Mouse (Mus musculus) myocyte (in vitro differentiated cells): ENCODE results near the gene Snx29. TPM values are rescaled to one million over a fixed set of nuclear protein-coding genes. Genes with fewer than 3 reads are reported as not detected.

Experiments used
- H3K27me3 ChIP-seq: one replicate; pipeline ENCODE4 v1.6.1; 2011; ENCODE audit not compliant: control insufficient read depth, insufficient read depth, insufficient read length
- H3K36me3 ChIP-seq: one replicate; pipeline ENCODE4 v1.6.1; 2011; ENCODE audit not compliant: control insufficient read depth, insufficient read depth
- H3K4me2 ChIP-seq: one replicate; pipeline ENCODE4 v1.6.1; 2011; ENCODE audit warnings: low read depth, control low read depth
- H3K4me3 ChIP-seq: one replicate; pipeline ENCODE4 v1.5.1; 2011; ENCODE audit warnings: mild to moderate bottlenecking, control low read depth, moderate library complexity
- H3K79me2 ChIP-seq: one replicate; pipeline ENCODE4 v1.6.1; 2011; ENCODE audit not compliant: control insufficient read depth, insufficient read depth
- H3ac ChIP-seq: one replicate; pipeline ENCODE4 v1.6.1; 2011; ENCODE audit not compliant: control insufficient read depth, insufficient read length
- CEBPB ChIP-seq: IDR thresholded peaks from 2 replicates; pipeline ENCODE4 v1.6.1; 2011; ENCODE audit warnings: mild to moderate bottlenecking, moderate library complexity; ENCODE audit not compliant: poor library complexity, insufficient read depth, severe bottlenecking
- E2F4 ChIP-seq: IDR thresholded peaks from one replicate; pipeline ENCODE4 v1.6.1; 2011; ENCODE audit warnings: mild to moderate bottlenecking, control low read depth, moderate library complexity; ENCODE audit not compliant: insufficient read depth
- MAX ChIP-seq: IDR thresholded peaks from one replicate; pipeline ENCODE4 v1.6.1; 2011; ENCODE audit warnings: low read depth, mild to moderate bottlenecking, control low read depth
- MYOD1 ChIP-seq, 3 experiments: IDR thresholded peaks; one replicate each; pipeline ENCODE4 v1.6.1; 2011; ENCODE audit warnings: control low read depth in 2 of 3, low read depth in 2 of 3, mild to moderate bottlenecking in 2 of 3, moderate library complexity in 1 of 3; ENCODE audit not compliant: insufficient read length in 2 of 3, control insufficient read depth in 1 of 3
- MYOG ChIP-seq, 3 experiments: IDR thresholded peaks; one replicate each; pipeline ENCODE4 v1.6.1; 2011; ENCODE audit warnings: control low read depth in 2 of 3, low read depth in 2 of 3, mild to moderate bottlenecking in 2 of 3; ENCODE audit not compliant: insufficient read length in 2 of 3, control insufficient read depth in 1 of 3, insufficient read depth in 1 of 3
- POLR2A ChIP-seq: IDR thresholded peaks from one replicate; pipeline ENCODE4 v1.6.1; 2011; ENCODE audit warnings: low read depth, mild to moderate bottlenecking, control low read depth, moderate library complexity; ENCODE audit not compliant: insufficient read length
- POLR2AphosphoS2 ChIP-seq: IDR thresholded peaks from one replicate; pipeline ENCODE4 v1.6.1; 2011; ENCODE audit warnings: low read depth, control low read depth; ENCODE audit not compliant: insufficient read length
- REST ChIP-seq: IDR thresholded peaks from one replicate; pipeline ENCODE4 v1.6.1; 2011; ENCODE audit warnings: mild to moderate bottlenecking, control low read depth, moderate library complexity; ENCODE audit not compliant: insufficient read depth, insufficient read length
- SRF ChIP-seq: IDR thresholded peaks from one replicate; pipeline ENCODE4 v1.6.1; 2011; ENCODE audit warnings: low read depth; ENCODE audit not compliant: control insufficient read depth, insufficient read length
- TCF12 ChIP-seq: IDR thresholded peaks from one replicate; pipeline ENCODE4 v1.6.1; 2011; ENCODE audit warnings: mild to moderate bottlenecking, control low read depth; ENCODE audit not compliant: poor library complexity, insufficient read depth, severe bottlenecking
- TCF3 ChIP-seq: IDR thresholded peaks from one replicate; pipeline ENCODE4 v1.6.1; 2011; ENCODE audit warnings: low read depth, control low read depth; ENCODE audit not compliant: insufficient read length
- USF1 ChIP-seq: IDR thresholded peaks from one replicate; pipeline ENCODE4 v1.6.1; 2011; ENCODE audit warnings: low read depth, mild to moderate bottlenecking, control low read depth, moderate library complexity
- polyA plus RNA-seq: library from polyadenylated mRNA; unstranded; fragments of >200 nt; fragmentation: generic; extraction: Trizol; gene quantifications from one replicate; pipeline ENCODE4 v1.2.1, GENCODE M21; 2012; ENCODE audit warnings: missing spikeins

The Snx29 gene
- polyA plus RNA-seq, 1 experiment: 1.7 TPM

- Histone ChIP-seq H3ac (no peak overlapping the region), H3K36me3 (no peaks in the 10 kb centered on the region), H3K4me3 (no peak overlapping the region), H3K79me2 (no peaks in the 10 kb centered on the region), H3K27me3 (no peaks in the 10 kb centered on the region), H3K4me2 (no peak overlapping the region)
- TF ChIP-seq USF1 (no peak), E2F4 (no peak), MYOG (IDR thresholded peaks at IDR 0.05; ENCODE audit: control insufficient read depth in 1 of 3, insufficient read depth in 1 of 3, insufficient read length in 2 of 3, low read depth in 2 of 3) (no peak), SRF (no peak), MYOD1 (IDR thresholded peaks at IDR 0.05; ENCODE audit: control insufficient read depth in 1 of 3, insufficient read length in 2 of 3, low read depth in 2 of 3) (no peak), TCF12 (no peak), CEBPB (no peak), MAX (no peak), POLR2AphosphoS2 (no peak), REST (no peak)
Measured at GRCm38 (mm10) chr16:11472852-11473251, 150.1 kb downstream of the Snx29 start.

- H3K4me3 ChIP-seq: no peak overlapping the region
- no peaks in the 10 kb centered on the region for H3K27me3 ChIP-seq
- H3K79me2 ChIP-seq: no peaks in the 10 kb centered on the region
- H3ac ChIP-seq: no peak overlapping the region
- no peaks in the 10 kb centered on the region for H3K36me3 ChIP-seq
- H3K4me2 ChIP-seq: no peak overlapping the region
- TF ChIP-seq USF1 (no peak), POLR2AphosphoS2 (no peak), TCF12 (no peak), TCF3 (no peak), POLR2A (no peak), MYOG (IDR thresholded peaks at IDR 0.05; ENCODE audit: control insufficient read depth in 1 of 3, insufficient read depth in 1 of 3, insufficient read length in 2 of 3, low read depth in 2 of 3) (no peak), CEBPB (no peak), MYOD1 (IDR thresholded peaks at IDR 0.05; ENCODE audit: control insufficient read depth in 1 of 3, insufficient read length in 2 of 3, low read depth in 2 of 3) (no peak)
Measured at GRCm38 (mm10) chr16:11473474-11473873, 150.8 kb downstream of the Snx29 start.

- H3K4me3 ChIP-seq: no peak overlapping the region
- H3K4me2 ChIP-seq: no peak overlapping the region
- no peak overlapping the region for H3ac ChIP-seq
- no peaks in the 10 kb centered on the region for H3K27me3 ChIP-seq
- H3K79me2 ChIP-seq: no peaks in the 10 kb centered on the region
- H3K36me3 ChIP-seq: no peaks in the 10 kb centered on the region
- no peak for TF ChIP-seq E2F4
- TF ChIP-seq TCF12: no peak
- no peak for TF ChIP-seq MYOG (IDR thresholded peaks at IDR 0.05; ENCODE audit: control insufficient read depth in 1 of 3, insufficient read depth in 1 of 3, insufficient read length in 2 of 3, low read depth in 2 of 3)
- no peak for TF ChIP-seq POLR2A
- TF ChIP-seq REST: no peak
- no peak for TF ChIP-seq SRF
- TF ChIP-seq MYOD1 (IDR thresholded peaks at IDR 0.05; ENCODE audit: control insufficient read depth in 1 of 3, insufficient read length in 2 of 3, low read depth in 2 of 3): no peak
- no peak for TF ChIP-seq POLR2AphosphoS2
- no peak for TF ChIP-seq CEBPB
- TF ChIP-seq TCF3: no peak
- no peak for TF ChIP-seq MAX
- TF ChIP-seq USF1: no peak
Measured at GRCm38 (mm10) chr16:11473893-11474505, 151.3 kb downstream of the Snx29 start.

- Histone ChIP-seq H3K4me3 (no peak overlapping the region), H3ac (no peak overlapping the region), H3K36me3 (no peaks in the 10 kb centered on the region), H3K4me2 (peak overlapping the region; percentile 14), H3K79me2 (no peaks in the 10 kb centered on the region), H3K27me3 (no peaks in the 10 kb centered on the region)
- no peak for TF ChIP-seq POLR2AphosphoS2
- no peak for TF ChIP-seq REST
- no peak for TF ChIP-seq TCF3
- no peak for TF ChIP-seq SRF
- TF ChIP-seq MAX: no peak
- TF ChIP-seq CEBPB: no peak
- no peak for TF ChIP-seq USF1
- no peak for TF ChIP-seq POLR2A
- TF ChIP-seq MYOG (IDR thresholded peaks at IDR 0.05; ENCODE audit: control insufficient read depth in 1 of 3, insufficient read depth in 1 of 3, insufficient read length in 2 of 3, low read depth in 2 of 3): no peak
- no peak for TF ChIP-seq TCF12
- no peak for TF ChIP-seq E2F4
- TF ChIP-seq MYOD1 (IDR thresholded peaks at IDR 0.05; ENCODE audit: control insufficient read depth in 1 of 3, insufficient read length in 2 of 3, low read depth in 2 of 3): no peak
Measured at GRCm38 (mm10) chr16:11475137-11475943, 152.6 kb downstream of the Snx29 start.
